Mouse (Mus musculus) cerebellum, postnatal 4 days (tissue): ENCODE results near the gene Tenm2.

Experiments used
- DNase-seq, 2 experiments: peaks; one replicate each; pipeline ENCODE4 v3.0.0; 2022; ENCODE audit warnings: low spot score in 2 of 2, mixed read lengths in 1 of 2

The Tenm2 gene

DNA sequence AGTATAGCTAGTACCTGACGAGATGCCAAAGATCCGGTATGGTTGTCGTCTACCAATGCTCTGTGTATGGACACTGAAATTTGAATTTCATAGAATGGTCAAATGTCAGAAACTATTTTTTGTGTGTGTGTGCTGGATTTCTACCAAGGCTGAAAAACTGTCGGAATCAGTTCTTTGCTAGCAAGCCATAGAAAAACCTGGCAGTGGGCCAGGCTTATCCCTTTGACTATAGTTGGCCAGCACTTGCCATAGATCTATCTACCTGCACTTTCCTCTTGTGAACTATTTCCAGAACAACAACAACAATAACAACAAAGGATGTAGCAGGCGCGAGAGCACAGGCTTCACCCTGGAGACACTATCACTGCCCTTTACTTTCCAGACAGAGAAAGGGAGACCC is 1098.5 kb downstream of the Tenm2 start:
- DNase-seq = peak in 1 of 2 experiments; percentile 48

DNA sequence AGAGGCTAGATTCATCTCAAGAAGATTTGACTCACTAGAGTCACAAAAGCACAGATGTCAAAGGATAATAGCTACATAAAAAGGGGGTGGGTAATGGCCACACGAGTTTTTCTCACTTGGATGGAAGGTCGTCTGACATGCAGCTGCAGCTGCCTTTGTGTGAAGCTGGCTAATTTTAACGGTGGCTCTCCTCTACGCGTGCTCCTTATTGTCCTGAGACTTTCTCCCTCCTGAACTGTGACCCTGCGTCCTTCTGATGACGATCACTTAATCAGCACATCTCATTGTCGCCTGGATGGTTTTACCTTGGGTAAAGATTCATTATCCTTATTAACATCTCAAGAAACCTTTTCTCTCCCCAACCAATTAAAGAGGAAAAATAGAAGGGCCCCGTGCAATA is 1101.1 kb downstream of the Tenm2 start:
- DNase-seq = no peak

GRCm38 (mm10) chr11:36123275-36123674 is 1112.5 kb downstream of the Tenm2 start:
- no peak for DNase-seq

DNA sequence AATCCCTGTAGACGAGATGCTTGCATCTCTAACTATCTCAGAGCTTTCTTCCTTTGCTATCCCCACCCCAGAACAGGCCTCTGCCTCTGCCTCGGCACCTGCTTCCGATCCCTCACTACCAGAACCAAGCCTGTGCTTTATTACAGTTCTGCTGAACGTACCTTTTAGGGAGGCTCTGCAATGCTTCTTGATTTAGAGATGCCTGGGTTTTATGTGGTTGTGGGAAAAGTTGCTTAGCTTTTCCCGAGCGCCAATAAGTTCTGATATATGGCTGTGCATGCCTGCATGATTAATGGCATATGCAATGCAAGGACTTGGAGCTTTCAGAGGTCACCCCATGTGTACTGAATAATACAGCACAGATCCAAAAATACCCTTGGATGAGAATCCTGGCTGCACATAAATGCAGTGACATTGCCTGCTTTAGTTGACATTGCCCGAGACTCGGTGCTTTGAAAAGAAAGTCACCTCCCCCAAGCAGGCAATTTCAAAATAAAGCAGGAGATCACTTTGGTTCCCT is 1114.3 kb downstream of the Tenm2 start:
- DNase-seq = no peak

DNA sequence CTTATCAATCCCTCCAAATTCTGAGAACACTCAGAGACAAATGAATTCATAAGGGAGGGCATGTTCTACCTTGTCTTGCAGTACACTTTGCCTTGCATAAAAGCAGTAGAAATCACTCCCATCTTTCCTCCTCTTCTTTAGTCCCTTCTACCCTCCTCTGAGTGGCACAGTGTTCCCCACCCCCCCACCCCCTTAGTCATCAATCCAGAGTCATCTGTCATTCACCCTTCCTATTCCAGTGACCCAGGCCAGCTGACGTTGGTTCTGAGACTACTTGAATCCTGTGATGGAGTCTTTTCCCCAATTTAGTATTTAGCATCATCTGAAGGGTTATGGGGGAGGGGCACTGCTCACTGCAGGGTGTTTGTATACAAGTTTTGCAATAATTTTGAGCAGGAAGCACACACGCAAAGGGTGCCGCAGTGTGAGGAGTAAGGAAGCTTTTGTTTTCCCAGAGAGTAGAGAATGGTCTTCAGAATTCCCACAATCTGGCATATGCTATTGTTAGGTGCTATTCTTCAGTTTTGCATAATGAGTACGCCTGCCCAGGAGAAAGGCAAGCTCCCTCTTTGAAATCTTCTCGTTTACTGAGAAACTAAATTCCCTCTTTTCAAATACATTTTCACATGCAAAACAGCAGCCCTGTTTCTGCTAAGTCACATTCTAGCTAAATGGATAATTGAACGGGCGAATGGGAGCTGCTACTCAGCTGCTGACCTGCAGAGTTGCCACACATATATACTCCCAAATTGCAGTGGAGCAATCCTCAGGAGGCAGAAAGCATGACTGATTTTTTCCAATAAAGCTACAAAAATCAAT is 1115.0 kb downstream of the Tenm2 start:
- DNase-seq = no peak

GRCm38 (mm10) chr11:36113326-36113725 is 1122.4 kb downstream of the Tenm2 start:
- DNase-seq = no peak

- DNase-seq = peak in 1 of 2 experiments; percentile 37
Measured at GRCm38 (mm10) chr11:36108970-36109731, 1126.6 kb downstream of the Tenm2 start.

DNA sequence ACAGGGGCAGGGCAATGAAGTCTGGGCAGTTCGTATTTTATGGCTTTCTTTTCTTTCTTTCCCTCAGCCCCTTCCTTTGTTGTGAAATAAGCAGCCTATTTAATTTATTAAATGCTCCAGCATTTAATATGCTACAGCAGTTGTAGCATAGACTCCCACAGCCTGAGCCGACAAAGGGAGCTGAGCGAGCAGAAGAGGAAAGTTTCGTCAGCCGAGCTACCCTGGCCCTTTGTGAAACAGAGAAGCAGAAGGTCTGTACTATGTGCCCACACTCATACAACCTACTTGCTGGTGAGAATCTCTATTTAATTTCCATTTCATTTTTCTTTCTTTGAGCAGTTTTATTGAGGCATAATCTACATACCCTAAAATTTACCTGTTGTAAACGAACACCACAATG is 1127.9 kb downstream of the Tenm2 start:
- DNase-seq = no peak

DNA sequence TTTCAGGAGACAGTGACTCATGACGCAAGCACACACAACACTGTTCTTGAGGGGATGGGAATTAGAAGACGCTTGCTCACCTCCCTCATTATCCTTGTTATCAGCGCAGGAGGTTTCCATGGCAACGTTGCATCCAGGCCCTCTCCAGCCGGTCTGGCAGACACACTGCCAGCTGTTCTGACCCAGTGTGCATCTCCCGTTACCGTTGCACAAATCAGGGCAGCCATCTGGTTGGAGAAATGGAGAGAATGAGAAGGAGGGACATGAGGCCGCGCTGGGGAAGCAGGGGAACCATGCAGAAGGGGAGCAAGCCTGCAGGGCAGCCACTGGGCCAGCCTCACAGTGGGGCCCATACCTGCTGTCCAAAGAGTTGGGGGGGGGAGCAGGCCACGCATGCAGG is 1129.1 kb downstream of the Tenm2 start:
- peak in 1 of 2 experiments; percentile 56 for DNase-seq

DNA sequence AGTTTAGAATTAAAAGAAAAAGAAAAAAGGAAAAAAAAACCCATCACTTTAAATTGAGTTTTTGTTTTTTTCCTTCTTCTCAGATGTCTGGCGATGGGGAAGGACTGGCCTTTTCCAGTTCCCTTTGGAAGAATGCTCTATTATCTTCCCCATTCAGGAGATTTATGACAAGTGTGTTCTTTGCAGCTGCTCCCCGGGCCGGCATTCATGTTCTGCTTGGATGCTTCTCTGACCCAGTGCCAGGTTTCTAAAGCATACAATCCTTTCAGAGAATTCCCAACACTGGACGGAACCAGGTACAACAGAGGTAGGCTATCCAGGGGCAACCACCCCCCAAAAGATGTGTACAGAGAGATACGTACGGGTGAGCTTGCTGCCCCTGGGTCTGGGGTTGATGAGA is 1132.2 kb downstream of the Tenm2 start:
- peak in 1 of 2 experiments; percentile 55 for DNase-seq

DNA sequence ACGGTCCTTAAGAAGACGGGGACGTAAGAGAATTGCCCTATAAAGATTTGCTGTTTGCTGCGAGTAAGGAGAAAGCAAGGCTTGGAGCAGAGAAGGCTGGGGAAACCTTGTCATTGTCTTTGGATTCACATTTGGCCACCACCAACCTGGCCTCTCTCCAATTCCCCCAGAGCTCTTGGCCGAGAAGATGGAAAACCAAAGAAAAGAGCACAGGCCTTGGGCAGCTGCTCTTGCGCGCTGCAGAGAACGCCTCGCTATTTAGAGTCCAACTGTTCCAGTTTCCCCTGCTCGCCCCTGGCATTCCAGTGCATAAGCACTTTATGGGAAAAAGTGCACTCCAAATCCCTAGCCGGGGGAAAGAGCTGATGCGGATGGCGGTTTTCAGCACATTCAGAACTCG is 1139.5 kb downstream of the Tenm2 start:
- peak; percentile 43 to 76 for DNase-seq

DNA sequence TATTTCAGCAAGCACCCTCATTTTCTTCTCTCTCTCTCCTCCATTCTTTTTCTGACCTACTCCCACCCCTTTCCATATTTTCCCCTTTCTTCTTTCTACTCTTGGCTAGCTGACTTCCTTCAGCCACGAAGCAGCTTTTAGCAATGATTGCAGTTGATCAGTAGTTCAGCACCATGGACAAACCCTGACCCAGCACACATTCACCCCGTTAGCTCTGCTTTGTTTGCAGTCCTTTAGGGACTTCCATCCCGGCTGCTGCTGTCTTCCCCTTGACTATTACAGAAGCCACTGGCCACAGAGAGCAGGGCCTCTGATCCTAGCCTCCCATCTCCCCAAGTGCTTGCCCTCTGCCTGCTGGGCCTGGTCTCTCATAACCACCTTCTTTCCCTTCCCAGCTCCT is 1145.6 kb downstream of the Tenm2 start:
- no peak for DNase-seq

- no peak for DNase-seq
Measured at GRCm38 (mm10) chr11:36081399-36082053, 1154.2 kb downstream of the Tenm2 start.

DNA sequence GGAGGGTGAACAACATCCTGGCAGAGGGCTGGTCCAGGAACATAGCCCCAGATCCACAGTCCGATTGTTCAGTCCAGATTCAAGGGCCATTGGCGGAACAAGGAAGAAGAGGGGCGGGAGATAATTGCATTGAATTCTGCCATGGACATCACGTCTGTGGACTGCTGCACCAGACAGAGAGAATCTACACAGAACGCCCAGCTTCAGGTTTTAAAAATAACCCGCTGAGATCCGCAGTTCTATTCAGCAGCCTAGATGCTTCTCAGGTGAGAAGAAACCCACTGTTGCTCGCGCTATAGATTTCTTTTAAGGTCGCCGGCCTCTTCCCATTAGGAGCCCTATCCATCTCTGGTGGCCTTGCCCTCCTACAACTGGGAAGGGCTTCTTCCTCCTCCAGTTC is 1155.0 kb downstream of the Tenm2 start:
- no peak for DNase-seq

GRCm38 (mm10) chr11:36078391-36078790 is 1157.4 kb downstream of the Tenm2 start:
- DNase-seq = peak in 1 of 2 experiments; percentile 40

DNA sequence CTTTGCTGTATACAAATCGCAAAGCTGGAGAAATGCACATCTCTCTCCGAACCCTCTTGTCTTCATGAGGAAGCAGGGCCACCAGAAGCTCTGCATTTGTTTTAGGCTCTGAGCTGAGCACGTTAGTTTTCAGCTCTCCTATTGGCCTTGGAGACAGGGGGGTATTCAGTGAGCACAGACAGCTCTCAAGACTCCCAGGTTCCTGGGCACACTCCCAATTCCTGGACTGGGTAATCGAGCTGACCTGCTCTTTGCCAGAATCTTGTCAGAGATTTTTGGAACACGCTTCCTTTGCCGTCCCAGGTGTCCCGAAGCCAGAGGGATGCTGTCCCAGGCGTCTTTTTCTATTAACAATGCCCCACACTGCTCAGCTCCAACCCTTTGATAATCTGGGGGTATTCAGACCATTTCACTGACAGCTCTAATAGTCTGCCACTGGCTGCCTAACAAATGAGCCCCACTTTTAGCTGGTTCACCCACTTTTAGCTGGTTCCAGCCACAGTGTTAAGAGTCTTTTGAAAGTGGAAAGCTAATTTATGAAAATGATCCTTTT is 1161.7 kb downstream of the Tenm2 start:
- DNase-seq = peak in 1 of 2 experiments; percentile 73

DNA sequence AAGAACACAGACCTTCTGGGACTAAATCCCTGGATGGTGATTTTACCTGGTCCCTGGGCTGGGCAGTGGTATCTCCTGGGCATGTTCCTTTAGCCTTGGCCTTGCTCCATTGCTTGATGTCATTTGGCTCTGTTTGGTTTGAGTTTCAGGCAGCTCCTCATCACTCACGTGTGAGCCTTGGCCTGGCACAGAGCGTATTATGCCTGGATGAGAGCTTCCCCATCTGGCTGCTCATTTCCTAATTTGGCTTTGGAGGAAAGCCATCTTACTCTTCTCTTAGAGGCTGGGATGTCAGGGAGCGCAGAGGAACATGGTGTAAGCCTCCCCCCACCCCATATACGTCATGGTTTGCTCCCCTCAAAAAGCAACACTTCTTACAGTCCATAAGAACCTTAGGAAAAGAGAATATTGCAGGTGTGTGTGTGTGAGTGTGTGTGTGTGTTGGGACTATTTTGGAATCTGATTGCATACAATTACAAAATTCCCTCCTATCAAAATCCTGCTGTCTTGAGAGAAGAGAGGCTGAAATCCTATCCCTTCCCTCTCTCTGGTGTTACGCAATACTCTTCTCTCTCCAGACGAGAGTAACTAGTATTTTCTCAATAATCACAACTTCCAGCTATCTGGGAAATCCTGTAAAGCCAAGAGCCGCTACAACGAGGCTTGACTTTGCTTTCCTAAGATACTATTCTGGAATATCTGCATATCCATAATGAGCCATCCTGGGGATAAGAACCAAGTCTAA is 1162.5 kb downstream of the Tenm2 start:
- peak in 1 of 2 experiments; percentile 62 for DNase-seq

DNA sequence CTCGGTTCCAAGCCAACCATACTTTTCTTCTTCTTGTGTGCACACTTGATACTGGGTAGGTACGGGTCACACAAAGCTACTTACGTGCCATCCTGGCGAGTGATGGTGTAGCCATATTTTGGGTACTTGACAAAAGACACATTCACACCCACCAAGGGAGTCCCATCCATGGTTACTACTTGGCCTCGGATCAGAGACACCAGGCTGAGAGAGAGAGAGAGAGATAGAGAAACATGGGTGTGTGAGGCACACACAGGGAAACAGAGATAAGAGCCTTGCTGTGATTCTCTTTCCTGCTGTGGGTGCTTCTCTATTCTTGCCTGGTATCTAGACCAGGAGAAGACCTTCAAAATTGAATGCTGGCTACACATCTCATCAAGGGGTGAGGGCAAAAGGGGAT is 1163.1 kb downstream of the Tenm2 start:
- no peak for DNase-seq

DNA sequence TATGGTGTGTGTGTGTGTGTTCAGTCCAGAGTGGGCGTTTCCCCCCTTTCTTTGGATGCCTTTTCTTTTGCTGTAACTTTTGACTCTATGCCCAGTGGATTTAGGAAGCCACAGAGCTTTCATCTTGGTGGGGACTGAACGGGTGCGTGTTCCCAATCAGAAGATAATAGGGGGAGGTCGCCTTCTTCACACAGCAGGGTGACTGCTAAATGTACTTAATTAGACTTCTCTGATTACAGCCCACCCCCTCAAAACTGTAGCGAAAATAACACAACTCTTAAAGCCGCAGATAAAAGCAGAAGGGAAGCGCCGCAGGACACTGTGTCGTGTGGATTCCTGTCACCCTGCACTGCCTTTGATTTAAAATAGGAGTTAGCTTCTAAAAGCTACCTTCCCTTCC is 1163.7 kb downstream of the Tenm2 start:
- DNase-seq = no peak

DNA sequence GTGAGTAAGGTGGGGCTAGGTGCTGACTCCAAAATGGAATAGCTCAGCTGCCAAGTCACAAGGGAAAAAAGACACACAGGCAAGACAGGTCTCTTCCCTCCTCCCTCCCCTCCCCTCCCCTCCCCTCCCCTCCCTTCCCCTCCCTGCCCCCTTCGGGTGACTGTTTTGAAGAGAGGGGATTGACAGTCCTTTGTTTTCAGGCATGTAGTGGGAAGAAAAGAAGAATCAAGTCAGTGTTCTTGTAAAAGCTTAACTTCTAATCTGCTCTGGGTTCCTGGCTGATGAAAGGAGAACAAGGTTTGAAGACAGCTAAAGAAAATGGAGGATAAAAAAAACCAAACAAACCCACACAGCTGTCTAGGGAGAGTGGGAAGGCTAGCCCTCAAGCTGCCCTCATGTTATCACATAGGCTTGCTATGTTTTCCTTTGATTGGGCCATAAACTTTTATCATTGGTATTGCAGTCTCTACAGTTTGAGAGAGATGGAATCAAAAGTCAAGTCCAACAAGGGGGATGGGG is 1176.4 kb downstream of the Tenm2 start:
- no peak for DNase-seq

- no peak for DNase-seq
Measured at GRCm38 (mm10) chr11:36056525-36056924, 1179.2 kb downstream of the Tenm2 start.
